Mouse (Mus musculus): ENCODE data around the gene Shc3.

Shc3 gene

DNA sequence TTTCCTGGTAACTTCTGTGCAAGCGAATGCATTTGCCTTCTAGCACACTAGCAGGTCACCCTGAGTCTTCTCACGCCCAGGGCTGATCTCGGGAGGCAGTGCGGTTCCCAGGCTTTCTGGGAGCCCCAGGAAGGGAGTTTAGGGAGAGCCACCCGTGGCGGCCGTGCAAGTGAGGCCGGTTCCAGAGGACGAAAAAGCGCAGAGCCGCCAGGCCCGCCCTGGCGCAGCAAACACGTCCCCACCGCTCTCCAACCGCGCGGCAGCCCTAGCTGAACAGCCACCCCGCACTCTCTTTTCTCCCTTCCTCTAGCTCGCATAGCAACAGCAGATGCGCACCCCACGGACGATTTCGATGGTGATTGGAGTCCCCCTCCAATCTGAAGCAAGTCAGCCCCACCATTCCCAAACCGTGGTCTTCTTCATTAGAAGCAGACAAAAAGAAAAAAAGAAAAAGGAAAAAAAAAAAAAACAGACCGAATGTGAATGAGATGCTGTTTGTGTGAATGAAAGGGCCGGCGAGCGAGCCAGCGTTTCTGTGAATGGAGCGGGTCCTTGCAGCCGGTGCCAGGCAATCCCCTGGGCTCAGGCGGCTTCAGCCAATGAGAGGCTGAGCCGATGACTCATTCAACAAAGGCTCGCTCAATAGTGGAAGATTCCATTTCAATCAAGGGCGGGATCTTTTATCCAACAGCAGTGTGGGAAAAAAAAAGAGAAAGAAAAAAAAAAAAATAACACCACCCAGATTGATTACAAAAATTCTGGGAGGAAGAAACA is at the start of gene Shc3:
Gene Shc3 (minus strand): TSS at position 509 of the 774 bp plus-strand sequence.
- peak; percentile 93 to 95 for DNase-seq

DNA sequence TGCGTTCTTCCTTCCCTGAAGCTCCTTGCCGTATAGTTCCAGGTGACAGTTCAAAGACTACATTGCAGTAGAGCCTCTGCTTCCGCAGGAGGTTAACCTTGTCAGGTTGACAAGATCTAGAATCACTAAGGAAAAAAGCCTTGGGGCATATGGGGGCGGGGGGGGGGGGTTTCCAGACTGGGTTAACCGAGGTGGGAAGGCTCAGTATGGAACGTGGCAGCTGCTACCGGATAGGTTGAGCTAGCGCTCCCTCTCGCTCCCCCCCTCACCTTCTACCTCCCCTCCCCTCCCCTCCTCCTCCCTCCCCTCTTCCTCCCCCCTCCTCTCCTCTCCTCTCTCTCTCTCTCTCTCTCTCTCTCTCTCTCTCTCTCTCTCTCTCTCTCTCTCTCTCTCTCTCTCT is 49.4 kb upstream of the Shc3 start:
- no peak for DNase-seq

DNA sequence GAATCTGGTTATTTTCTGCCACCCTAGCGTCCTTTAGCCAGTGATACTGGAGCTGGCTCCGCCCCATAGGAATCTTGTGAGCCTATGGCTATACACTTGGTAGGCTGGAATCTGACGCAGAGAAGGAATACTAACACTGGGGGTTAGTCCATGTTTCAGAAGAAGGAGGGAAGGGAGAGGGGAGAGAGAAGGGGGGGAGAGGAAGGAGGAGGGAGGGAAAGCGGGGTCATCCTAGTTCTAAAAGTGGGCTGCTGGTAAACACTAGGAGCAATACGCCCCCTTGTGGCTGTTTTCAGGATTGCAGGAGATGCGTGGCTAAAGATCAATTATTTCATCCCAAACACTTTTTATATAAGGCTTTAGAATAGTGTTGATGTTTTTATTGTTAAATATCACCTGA is 48.6 kb upstream of the Shc3 start:
- peak; percentile 84 to 90 for DNase-seq

DNA sequence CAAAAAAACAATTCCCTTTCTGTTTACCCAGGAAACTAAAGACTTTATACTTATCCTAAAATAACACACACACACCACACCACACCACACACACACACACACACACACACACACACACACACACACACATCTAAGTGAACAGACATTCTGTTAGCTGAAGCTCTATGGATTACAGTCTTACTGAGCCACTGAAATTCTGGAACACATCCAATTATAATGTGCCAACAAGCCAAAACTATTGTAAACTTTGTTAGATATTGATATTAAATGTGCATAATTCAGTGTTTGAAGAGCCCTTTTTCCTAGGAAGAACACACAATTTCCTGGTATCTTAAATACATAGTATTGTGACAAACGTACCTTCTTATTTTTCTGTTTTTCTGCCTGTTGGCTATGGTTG is 48.1 kb upstream of the Shc3 start:
- no peak for DNase-seq

DNA sequence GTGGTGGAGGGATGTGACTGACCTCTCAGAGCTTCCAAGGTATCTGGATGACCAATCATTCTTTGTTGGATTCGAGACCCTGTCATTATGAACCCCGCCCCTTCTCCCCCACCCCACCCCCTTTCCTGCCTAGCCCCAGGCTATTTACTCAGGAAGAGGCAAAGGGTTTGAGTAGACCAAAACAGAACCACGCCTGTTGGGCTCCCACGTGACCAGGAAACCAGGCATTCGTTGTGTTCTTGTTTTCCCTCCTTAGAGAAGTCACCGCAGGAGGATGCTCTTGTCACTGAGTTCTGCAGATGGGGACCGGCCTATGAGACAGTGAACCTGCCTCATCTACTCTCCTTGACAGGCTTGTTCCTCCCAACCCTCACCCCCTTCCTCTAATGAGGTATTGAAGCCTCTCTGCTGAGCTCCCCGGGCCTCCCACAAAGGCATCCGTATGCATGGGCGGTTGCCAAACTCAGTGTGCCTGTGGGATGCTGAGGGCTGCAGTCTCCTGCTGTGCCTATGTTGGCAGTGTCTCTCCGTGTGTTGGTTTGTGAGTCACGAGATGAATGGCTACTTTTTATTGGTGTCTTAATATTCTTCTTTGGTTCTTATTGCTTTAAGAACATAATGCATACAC is 47.3 kb upstream of the Shc3 start:
- DNase-seq = peak; percentile 41 to 63

DNA sequence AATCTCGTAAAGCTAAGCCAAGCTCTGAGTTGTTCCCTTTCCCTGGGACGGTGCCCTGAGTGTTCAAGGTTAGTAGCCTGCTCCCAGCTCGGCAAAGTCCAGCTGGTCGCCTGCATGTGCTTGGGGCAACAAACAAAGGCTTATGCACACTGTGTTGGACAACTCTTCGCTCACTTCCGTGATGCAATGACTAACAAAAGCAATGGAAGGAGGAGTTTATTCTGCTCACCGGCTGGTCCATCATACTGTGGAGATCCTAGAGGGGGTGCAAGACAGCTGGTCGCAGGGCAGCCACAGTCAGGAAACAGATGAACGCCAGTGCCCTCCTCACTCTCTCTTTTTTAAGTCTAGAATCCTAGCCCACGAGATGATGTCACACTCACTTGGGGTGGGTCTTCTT is 46.6 kb upstream of the Shc3 start:
- DNase-seq = no peak

DNA sequence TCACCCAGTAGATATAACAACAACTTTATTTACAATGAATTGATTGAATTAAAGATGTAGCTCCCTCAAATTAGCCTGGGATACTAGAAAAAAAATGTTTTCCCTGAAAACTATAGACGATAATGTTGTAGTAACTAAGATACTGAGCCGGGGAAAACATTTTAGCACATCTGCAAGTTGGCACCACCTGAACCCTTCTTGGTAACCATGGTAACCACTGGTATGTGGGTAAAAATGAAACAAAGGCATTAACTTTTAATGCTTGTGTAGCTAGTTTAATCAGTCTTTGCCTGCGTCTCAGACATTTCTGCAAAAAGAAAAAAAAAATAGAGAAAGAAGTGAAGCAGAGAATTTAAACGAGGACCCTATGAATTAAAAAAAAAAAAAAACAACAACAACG is 42.3 kb upstream of the Shc3 start:
- no peak for DNase-seq

DNA sequence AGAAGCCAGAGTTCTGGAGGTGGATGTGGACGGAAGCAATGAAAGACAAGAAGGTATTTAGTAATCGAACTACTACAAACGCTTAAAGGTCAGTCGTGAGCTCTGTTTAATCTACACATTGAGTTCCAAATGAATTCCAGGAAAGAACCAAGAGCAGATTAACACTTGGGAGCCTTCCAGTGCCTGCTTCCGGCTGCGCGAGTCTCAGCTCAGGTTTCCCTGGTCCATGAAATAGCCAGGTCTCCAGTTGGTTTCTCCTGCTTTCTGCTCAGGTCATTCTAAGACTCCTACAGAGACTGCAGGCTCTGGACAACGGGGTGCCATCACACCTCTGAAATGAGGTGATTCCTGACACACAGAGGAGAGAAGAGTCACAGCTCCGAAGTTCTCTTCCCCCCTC is 41.8 kb upstream of the Shc3 start:
- DNase-seq = no peak

DNA sequence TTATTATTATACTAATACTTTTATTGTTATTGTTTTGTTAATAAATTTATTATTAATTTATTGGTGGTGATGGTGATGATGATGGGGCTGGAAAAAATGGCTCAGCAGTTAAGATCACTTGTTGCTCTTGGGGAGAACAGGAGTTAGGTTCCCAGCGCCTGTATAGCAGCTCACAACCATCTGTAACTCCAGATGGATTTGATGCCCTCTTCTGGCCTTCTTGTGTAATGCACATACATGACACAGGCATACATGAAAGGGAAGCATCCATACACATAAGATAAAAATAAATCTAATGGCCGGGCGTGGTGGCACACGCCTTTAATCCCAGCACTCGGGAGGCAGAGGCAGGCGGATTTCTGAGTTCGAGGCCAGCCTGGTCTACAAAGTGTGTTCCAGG is 40.0 kb upstream of the Shc3 start:
- DNase-seq = no peak

DNA sequence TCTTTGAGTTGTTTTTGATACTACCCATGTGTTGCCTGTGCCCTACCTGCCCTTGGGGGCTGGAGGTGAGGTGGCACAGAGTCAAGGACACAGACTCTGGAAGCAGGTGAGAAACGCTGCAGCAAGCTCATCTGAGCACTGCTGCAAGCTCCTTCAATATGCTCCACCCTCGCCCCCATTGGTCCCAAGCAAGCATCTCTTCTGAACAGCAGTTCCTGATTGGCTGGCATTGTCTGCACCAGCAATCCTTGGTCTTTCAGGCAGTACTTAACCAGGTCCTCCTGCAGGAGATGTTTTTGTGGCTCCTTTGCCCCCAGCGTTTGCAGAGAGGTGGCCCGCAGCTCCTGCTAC is 34.6 kb upstream of the Shc3 start:
- DNase-seq = peak; percentile 57 to 62

DNA sequence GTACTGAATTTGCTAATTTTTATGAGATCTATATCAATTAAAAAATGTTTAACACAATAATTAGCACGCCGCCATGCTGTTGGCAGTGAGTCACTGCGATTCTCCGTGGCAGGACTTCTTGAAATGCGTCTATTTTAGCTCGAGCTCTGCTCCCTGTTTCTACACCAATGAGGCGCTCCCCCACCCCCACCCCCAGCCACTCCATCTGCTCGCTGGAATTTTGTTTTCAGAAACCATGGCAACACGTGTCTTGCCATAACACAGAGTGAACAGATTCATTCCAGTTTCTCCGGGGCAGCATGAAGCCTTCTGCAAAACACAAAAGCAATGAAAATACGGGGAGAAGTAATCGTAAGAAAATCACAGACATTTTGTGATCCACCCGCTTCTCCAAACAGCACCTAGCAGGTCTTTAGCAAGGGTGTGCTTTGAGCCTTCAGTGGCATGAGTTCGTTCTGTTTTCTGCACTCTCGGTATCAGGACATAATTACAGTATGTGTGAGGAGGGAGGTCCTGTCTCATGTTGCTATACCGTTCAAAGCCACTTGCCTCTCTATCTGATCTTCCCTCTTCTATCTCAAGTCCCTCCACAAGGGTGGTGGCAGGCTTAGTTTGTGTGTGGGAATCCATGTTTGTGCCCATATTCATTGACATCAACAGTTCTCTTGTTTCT is 34.1 kb upstream of the Shc3 start:
- DNase-seq = peak; percentile 61 to 73

DNA sequence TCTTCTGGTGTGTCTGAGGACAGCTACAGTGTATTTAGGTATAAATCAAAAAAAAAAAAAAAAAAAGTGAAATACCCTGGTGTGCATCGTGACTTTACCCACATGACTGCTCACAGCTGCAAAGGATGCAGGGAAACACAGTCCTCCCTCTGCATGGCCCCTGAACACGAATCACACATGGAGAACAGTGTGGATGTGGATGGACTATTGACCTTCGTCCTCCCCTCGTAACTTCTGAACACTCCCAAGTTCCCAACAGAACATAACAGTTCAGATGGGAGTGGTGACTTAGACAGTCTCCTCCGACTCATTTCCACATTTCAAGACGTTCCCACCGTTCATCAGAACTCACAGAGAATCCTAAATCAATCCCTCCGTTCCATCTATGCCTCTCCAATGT is 33.5 kb upstream of the Shc3 start:
- no peak for DNase-seq

DNA sequence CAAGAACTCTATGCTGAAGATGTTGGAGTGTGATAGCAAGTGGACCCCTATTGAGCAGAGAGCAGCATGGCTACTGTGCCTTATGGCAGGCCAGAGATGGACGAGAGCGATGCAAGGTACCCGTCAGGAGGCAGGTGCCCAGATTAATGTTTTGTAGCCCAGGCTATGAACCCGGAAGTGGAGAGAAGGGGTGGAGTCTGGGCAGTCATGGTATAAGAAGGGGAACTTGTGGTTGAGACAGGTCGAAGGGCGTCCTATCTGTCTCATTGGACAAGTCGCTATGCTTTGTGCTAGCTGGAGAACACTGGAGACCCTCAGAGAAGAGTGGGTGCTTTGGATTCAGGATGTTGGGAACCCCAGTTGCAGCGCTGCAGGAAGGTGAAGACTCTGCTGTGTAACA is 30.9 kb upstream of the Shc3 start:
- DNase-seq = no peak

DNA sequence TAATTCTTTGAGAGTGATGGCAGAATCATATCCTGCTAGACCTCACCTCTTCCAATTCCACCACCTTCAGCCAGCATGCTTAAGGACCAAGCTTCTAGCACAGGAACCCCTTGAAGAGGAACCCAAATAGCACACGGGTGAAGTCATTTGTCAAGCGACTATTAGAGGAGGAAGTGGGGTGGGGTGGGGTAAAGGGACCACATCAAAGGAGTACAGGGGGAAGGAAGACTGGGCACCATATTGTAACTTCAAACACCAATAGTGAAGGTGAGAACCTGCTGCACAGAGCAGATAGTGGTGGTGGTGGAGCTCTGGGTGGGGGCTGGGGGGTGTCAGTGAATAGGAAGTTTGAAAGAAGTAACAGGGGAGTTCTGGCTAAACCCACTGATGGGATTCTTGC is 28.8 kb upstream of the Shc3 start:
- DNase-seq = no peak

DNA sequence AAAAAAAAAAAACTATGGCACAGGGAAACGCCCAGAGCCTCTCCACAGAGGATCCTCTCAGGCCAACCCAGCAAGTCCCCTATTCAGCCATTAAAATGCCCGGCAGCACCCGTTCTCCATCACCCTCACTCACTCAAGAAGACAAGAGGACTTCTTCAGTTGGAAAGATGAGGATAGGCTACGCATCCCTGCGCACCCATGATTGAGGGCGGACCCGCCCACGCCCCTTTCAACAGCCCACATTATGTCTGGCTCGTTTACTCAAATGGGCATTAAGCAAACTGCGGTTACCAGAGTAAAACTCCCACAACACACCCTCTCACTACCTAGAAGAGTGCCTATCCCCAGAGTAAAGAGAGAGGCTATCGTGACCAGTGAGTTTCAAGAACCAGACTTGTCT is 26.2 kb upstream of the Shc3 start:
- no peak for DNase-seq

DNA sequence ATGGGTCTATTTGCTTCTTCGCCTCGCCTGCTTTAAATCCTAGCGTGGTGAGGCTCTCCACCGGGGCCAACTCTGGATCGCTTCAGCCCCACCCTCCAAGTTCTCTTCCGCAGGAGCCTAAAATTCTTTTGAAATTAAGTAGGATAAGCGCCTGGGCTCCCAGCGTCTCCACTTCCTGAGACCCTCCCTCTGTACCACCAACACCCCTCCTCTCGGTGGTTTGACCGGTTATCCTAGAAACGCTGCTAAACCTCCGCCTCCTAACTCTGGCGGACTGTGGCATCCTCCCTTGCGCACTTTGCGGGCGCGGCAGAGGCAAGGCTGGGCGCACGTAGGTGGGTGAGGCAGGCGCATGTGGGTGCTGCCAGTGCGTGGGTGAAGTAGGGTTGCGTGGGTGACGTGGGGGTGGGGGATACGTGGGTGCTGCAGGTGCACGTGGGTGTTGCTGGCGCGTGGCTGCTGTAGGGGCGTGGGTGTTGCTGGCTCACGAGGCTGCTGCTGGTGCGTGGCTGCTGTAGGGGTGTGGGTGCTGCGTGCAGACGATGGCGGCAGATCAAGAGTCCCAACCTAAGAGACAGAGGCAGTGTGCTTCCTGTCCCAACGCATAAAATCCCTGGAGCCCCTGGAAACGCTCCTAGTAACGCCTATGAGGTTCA is 25.6 kb upstream of the Shc3 start:
- peak; percentile 34 to 39 for DNase-seq

DNA sequence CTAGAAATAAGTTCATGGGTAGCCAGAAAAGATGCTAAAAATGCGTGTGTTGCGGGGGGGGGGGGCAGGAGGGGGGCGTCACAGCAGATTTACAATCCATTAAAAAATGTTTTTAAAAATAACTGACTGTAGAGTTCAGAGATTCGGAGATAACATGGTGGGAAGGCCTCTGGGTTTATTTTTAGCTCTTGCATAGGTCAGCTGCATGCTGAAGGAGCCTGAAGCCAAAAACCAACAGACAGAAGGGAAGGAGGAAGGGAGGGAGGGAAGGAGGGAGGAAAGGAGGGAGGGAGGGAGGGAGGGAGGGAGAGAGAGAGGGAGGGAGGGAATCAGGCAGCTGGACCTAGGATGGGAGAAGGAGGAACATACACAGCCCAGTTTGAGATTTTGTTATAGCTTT is 18.8 kb upstream of the Shc3 start:
- DNase-seq = no peak

DNA sequence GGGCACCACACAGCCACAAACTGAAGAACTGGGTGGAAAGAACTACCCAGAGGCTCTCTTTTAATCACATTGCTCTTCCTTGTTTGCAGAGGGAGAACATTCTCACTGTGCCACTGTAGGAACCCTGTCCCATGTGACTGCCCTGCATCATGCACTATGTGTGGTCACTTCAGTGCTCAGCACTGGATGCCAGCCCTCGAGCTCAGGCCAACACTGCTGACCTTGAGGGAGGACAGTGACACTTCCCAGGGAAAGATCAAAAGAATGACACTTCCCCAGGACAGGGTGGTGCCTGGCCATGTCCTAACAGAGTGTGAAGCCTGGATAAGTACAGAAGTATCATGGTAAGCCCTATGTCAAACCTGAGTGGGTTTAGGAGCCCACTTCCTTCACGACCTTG is 13.0 kb upstream of the Shc3 start:
- no peak for DNase-seq

DNA sequence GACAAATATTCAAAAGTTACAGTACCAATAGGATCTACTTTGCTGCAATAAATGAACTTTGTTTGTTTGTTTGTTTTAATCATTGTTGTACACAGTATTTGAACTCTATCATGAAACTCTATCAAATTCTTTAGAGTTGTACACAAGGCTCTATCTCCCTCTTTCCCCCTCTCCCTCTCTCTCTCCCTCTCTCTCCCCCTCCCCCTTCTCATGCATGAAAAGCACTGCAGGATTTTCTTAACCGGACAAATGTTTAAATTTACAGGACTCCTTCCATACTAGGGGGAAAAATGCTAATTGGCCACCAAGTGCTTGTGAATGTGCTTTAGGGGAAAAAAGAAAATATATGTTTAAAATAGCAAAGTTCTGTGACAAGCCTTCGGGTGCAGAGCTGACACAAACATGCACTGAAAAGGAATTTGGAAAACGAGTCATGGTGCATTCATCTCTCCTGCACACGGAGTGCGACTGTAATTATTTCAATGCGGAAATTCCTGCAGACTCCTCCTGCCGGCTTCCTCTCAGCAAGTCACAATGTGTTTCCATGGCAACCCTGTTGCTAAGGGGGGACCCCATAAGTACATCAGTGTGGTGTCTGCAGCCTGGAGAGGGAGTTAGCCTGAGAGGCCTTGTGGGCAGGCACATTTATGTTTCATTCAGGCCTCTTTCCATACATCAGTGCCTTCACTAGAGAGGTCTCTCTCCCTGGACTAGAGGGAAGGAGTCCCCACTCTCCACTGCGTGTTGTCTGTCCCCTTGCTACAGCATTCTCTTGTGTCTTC is 11.2 kb upstream of the Shc3 start:
- DNase-seq = peak; percentile 39 to 51

DNA sequence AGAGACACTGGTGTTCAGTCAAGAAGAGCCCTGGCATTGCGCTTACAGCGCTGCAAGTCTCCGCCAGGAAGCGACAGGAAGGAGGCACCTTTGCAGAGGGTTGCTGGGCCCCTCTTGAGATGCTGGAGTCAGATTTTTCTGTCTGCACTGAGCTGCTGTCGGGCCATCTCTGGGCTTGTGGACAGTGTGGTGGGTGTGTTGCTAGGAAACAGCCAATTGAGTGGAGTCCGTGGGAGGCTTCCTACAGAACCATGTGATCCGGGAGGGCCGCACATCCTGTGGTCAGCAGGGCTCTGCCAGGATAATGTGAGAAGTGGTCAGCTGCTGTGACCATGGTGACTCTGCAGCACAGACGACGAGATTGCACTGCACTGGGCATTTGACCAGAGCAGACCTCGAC is 4.6 kb upstream of the Shc3 start:
- peak; percentile 45 for DNase-seq

DNA sequence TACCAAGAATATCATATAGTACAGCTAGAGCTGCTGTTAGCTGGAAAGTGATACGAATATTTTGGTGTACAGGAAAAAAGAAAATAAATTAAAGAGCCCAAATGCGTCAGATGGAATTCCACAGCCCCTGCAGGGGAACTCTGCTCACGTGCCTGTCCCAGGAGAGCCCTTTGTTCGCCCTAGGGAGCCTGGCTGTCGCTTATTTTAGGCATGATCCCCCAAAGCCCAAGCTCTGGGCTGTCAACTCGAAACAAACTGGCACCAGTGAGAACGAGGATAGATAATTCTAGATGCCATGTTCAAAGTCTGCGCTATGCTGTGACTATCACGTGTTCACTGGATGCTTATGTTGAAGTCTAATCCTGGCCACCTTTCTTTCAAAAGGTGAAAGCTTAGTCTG is 892 bp upstream of the Shc3 start:
- DNase-seq = peak; percentile 47 to 53

DNA sequence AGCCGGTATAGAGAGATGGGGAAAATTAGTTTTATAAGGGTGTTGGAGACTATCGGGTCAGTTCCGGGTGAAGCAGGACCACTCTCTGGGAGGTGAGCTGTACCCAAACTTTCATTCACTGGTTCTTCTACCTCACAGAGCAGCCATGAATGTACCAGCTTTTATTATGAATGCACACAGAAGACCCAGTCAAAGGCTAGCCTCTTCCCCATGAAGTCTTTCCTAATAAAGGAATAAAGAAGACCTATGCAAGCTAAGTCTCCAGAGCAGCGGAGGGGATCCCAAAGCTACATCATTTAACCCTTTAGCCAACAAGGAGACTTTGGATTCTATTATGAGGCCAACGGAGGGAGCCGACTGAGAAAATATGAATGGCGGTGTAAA is 458 bp upstream of the Shc3 start:
- peak; percentile 45 to 59 for DNase-seq

DNA sequence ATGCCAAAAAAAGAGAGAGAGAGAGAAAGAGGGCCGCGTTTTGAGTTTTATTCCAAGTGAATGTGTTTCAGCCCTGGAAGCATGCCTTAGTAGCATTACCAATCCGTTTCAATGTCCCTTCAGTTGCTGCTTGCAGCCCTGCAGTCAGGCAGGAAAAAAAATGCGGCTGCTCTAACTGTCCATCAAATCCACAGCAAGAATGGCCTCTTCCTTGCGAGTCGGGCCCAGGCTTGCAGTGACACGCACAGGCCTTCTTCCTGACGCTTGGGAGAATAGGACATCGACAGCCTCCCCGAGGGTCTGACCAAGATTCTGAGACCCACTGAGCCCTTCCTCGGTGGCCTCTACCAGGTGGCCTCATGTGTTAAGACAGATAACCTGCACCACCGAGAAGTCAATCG is 718 bp downstream of the Shc3 start:
- DNase-seq = peak; percentile 50 to 58

All from cerebellum, postnatal 10 days (tissue).